Mouse (Mus musculus) liver (tissue): ENCODE data around the gene Psd.

Source experiments
- DNase-seq: peaks from one replicate; pipeline ENCODE4 v3.0.0-alpha.2; 2020; ENCODE audit warnings: mixed read lengths

Gene Psd

DNA sequence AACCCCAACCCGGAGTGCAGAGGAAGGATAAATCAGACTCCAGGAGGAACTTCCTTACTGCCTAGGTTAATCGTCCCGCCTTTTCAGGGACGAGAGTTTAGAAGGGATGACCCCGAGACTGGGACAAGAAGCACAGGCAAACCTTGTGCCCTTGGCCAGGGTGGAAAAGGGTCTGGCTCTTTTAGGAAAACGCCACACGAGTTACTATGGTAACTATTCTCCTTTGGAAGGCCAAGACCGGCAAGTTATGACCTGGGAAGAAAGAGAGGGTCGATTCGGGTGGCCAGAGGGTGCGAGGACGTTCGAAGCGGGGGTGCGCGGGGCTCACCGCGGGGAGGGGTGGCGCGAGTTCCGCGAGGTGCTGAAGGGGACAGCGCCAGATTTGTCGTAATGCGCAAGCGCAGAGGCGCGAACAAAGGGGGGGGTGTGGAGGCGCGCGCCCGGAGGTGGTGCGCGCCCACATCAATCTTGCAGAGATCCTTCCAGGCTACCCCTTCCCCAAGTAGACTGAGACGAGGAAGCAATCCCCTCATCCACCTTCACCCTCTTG is at the start of gene Psd:
Psd (minus strand) TSS at position 401 of the 550 bp plus-strand sequence.
- peak; percentile 66 for DNase-seq

DNA sequence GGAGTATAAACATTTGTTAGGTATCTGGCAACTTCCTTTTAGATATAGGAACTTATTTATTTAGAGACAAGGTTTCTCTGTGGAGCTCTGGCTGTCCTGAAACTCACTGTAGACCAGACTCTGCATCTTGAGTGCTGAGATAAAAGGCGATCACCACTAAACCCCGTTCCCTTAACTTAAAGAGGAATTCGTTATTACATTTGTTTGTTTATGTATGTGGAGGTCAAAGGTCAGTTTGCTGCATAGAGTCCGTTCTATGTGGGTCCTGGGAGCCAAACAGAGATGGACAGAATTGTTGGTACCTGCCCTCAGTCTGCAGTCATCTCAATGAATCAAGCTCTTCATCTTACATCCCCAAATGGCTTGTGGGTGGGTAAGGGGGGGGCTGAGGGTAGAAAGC is 48.9 kb upstream of the Psd start:
- DNase-seq: no peak

DNA sequence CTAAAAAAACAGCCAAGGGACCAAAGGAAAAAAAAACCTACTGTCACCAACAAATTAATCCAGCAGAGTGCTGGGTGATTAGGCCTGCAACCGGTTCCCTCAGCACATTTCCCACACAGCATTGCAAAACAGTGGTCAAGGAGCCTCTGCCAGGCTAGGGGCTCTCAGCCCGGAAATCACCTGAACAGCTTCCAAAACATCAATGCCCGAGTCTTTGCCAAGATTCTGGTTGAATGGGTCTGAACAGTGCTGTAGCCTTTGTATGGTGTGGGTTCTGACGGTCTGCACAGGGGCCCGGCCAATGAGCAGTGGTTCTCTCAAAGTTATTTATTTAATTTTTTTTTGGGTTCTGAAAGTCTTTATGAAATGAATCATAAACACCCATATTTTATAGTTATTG is 48.5 kb upstream of the Psd start:
- DNase-seq: no peak

DNA sequence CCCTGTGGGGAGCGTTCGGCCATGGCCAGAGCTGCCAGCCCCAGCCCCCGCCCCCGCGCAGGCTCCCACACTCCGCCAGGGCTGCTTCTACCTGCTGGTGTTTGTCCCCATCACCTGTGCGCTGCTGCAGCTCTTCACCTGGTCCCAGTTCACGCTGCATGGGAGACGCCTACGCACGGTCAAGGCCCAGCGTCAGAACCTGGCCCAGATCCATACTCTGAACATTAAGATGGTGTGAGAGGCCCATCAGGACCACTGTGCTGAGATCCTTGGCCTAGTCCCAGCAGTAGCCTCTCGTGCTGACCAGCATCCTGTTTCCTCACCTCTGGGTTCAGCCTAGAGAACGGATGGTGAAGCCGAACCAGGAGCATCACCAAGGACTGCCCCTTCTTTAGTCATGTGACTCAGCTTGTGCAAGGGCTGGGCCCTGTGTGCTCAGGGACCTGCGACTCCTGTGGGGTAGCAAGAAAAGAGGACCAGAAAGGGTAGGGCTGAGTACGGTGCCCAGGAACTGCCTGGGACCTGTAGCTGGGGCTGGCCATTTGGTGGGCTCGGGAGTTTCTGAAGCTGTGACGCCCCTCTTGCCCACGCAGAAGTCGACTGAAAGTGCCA is 47.6 kb upstream of the Psd start:
- peak; percentile 30 for DNase-seq

DNA sequence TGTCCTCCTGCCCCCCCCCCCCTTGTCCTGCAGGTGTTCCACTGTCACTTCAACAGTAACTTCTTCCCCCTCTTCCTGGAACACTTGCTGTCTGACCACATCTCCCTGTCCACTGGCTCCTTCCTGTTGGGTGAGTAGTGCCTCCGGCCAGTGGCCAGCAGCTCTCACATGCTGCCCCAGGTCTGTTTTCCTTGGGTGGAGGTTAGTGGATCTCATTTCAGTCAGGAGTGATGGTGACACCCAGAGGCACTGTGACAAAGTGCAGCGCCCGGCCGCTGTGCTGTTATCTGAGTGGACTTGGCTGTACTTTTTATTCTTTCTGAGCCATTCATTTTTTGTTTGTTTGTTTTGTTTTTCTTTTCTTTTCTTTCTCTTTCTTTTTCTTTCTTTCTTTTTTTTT is 42.2 kb upstream of the Psd start:
- DNase-seq: peak; percentile 54

DNA sequence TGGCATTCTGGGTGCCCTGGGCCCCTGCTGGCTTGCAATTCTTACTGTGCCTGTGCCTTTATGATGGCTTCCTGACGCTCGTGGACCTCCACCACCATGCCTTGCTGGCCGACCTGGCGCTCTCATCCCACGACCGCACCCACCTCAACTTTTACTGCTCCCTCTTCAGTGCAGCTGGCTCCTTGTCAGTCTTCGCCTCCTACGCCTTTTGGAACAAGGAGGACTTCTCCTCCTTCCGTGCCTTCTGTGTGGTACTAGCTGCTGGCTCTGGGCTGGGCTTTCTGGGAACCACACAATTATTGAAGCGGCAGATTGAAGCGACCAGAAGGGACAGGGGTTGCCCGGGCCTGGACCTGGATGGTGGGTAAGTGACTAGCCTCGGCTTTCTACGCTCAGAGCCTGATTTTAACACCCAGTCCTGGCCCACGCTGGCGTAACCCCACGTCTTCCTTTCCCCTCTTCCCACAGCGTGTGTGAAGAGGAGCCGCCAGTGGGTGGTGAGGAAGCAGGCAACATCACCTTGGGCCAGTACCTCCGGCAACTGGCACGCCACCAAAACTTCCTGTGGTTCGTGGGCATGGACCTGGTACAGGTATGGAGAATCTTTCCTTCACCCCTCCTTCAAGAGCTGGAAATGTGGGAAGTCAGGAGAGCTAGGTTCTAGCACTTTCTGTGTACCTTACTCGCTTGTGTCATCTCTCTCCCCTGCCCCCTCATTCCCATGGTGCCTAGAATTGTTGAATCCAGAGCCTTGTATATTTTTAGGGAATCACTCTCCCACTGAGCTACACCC is 41.0 kb upstream of the Psd start:
- DNase-seq: no peak

DNA sequence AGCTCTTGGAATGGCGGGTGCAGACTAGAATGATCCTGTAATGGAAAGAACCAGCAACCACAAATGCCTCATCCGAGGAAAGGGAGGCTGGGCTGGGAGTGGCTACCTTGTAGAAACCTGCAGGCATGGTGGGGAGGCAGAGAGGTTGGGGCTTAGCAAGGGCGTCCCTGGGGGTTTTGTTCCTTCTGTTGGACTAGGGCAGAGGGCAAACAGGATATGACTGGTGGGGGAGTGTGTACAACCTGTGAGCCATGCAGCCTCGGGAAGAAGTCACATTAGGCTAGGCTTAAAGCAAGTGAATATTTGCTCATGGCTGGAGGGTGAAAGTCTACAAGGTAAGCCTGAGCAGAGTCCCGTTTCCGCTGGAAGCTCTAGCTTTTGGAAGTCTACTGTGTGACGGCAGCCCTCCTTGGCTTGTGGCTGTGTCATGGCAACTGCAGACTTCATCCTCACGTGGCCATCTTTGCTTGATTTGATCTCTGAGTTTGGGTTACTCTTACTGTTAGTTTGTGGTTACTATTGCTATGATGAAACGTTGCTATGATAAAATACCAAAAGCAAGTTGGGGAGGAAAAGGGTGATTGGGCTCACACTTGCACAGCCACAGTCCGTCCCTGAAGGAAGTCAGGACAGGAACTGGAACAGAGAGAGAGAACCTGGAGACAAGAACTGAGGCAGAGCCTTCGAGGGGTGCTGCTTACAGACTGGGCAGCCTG is 36.5 kb upstream of the Psd start:
- no peak for DNase-seq

DNA sequence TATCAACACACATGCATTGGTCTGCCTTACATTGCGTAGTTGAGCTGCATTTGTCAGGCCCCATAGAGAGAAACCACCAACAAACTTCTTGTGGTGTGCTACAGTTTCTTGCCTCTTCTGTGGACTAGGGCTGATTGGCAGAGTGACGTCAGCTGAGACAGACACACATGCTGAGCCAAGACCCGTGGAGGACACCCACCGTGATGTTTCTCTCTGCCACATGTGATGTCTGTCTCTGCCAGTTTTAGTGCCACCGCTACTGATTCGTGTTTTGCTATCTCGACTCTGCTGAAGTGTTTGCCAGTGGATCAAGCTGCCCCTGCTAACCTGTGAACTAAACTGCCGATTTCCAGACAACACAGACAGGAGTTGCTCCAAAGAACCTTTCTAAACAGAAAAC is 35.1 kb upstream of the Psd start:
- DNase-seq: no peak

DNA sequence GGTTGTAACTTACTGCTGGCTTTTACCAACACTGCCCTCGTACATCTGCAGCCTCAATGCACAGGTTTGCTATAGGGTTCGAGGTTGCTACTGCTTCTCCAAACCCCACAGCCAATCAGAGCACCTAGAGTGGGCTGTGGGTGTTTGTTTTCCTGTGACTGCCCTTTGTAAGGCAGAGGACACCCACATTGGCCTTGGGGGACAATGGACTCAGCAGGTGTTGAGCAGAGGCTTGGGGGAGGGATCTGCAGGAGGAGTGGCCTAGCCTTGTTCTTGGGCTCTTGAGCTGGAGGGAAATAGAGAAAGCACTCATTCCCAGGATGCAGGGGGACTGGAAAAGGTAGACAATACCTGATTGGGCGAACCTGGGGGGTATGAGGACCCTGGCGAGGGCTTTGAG is 31.4 kb upstream of the Psd start:
- no peak for DNase-seq

DNA sequence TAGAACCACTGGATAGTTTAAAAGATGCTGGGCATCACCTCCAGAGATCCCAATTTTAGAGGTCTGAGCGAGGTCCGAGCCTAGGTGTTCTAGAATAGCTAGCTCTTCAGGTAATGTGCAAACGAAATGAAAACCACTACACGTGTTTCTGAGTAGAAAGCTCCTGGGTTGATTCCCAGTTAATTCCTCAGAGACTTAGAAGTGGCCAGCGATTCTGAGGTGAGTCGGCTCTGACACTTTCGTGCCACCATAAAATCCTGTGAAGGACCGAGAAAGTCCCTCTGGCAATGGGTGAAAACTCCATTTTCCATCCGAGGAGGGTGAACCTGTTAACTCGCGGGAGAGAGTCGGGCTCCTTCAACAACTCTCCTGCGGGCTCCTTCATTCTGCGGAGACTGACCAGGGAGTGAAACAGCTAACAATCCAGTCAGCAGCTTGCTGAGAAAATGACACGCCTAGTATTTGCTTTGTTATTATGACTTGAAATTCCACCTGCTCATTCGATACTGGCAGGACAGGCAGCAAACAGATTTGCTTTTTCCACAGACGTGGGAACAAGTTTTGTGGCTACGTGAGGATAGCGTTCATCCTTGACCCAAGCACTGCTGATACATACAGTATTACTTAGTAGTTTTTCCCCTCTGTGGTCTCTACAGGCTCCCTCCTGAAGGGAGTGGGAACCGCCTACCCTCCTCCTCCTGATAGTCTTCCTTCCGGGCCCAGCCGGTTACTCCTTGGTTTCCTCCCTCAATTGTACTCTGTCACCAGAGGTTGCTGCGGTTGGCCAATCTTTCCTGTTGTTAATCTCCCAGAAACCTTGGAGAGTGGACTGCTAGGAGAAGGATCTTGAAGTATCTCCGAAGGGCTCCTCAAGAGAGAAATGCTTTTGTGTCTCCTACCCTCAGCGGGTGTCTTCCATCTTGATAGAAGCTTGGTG is 30.7 kb upstream of the Psd start:
- DNase-seq: peak; percentile 52

DNA sequence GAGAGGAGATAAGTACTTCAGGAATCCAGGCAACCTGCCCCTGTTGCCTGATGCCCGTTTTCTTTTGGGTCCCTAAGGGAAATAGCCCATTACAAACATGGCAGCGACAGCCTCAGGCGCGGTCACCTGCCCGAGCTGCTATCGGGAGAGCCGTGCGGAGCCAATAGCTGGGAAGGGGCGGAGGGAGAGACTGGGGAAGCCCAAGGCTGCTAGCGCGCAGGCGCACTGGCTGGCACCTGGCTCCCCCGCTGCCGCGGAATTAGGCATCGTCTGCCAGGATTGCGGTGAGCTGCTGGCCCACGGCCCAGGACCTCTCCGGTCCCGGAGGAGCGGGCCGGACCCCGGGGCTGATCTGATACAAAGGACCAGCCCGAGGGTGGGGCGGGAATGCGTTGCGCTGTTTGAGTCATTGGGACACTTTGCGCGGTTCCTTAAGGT is 29.8 kb upstream of the Psd start:
- DNase-seq: peak; percentile 94

DNA sequence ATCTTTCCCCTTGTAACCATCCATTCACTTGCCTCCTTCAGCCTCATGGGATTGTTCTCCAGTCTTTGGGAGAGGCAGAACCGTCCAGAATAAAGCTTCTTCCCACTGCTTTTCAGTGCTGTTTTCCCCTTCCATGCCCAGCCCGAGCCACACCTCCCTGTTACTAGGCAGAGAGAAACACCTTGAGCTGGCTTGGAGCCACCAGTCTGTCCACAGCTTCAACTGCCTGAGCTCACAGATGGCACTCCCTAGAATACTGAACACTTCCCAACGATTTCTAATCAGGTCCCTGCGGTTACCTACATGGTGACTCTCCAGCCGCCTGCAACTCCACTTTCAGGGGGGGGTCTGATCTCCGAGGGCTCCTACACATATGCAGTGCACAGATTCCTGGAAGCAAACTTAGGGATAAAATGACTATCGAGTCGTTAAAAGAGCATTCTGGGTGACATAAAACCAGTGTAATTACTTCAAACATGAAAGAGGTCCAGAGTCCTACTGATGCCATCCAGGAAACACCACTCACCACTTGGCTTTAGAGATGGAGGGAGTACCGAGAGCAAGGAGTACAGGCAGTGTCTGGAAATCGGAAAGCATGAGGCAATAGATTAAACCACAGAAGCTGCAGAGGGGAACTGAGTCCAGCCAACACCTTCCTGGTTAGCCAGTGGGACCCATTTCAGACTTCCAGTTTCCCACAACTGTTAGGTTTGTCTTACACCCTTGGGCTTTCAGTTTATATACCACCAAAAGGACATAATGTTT is 23.4 kb upstream of the Psd start, which contains the start of gene 2310034G01Rik:
2310034G01Rik (minus strand) TSS at position 135 of the 765 bp plus-strand sequence.
- DNase-seq: no peak

DNA sequence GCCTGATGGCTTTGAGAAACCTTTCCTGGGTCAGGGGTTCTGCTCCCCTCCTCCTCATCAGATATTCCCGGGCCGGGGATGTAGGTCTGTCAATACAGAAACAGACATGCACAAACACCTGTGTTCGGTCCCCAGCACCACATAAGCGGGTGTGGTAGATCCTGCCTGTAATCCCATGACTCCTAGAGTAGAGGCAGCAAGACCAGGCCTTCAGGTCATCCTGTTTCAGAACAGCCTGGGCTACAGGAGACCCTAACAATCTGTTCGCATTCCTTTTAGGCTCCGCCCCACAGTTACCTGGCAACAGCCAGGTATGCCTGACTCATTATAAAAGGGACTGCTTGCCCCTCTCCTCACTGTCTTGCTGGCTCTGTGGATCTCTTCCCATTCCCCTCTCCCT is 22.6 kb upstream of the Psd start:
- DNase-seq: no peak

DNA sequence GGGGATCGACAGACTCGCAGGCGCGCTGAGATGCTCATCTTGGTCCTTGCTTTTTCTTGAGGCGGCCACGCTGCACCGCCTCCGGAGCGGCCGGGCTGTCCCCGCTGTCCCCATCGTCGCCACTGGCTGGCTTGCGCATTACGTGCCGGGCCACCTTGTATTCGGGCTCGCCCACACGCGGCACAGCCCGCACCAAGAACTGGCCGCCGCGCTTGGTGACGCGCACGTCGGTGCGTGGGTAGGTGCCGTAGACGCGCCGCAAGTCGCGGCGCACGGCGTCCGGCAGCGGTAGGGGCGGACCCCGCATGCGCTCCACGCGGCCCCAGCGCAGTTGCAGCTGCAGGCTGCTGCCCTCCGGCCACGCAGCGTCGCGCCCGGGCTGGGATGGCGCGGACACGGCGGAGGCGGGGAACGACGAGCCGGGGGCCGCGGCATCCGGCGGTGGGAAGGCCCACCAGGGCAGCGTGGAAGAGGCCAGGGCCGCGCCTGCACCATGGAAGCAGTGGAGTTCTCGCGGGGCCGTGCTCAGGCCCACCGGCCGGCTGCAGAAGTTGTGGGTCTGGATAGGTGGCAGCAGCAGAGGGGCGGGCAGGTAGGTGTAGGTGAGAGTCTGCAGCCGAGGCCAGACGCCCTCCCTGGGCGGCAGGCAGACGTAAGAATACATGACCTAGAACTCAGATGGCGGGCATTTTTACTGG is 22.0 kb upstream of the Psd start:
- DNase-seq: peak; percentile 66

DNA sequence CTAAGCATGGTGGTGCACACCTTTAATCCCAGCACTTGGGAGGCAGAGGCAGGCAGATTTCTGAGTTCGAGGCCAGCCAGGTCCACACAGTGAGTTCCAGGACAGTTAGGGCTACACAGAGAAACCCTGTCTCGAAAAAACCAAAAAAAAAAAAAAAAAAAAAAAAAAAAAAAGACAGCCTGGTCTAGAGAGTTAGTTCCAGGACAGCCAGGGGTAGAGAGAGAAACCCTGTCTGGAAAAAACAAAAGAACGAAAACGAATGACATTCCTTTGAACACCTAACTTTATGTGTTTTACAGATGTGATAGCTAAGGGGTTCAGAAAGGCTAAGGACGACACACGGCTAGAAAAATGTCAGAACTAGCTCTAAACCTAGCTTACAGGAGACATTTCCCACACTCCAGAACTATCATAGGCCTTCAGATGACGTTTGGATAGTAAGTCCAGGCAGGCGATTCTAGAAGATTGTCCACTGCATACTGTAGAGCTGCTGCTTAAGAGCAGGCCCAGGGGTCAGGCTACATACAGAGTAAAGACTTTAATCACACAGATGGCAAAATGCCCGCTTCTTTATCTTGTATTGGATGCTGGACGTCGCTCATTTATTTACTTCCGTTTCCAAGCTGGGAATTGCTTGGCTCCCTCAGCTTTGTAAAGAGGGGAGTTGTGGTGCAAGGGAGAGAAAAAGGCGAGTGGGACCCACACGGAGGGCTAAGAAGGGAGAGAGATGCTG is 21.1 kb upstream of the Psd start:
- no peak for DNase-seq

DNA sequence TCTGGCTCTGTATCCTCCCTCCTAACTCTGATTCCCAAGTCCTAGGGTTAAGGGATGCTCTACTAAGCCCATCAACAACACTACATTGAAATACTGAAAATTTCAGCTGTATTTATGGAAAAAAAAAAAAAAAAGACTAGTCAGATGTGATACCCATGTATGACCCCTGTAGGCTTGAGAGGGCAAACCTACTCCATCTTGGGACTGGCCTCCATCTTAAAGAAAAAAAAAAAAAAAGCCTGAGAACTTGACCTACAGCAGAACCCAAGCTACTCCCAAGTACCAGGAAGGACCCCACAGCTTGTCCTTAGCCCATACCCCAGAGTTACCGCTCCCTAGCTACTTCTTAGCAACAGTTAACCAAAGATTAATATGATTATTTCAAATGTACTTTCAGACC is 20.2 kb upstream of the Psd start:
- DNase-seq: no peak

DNA sequence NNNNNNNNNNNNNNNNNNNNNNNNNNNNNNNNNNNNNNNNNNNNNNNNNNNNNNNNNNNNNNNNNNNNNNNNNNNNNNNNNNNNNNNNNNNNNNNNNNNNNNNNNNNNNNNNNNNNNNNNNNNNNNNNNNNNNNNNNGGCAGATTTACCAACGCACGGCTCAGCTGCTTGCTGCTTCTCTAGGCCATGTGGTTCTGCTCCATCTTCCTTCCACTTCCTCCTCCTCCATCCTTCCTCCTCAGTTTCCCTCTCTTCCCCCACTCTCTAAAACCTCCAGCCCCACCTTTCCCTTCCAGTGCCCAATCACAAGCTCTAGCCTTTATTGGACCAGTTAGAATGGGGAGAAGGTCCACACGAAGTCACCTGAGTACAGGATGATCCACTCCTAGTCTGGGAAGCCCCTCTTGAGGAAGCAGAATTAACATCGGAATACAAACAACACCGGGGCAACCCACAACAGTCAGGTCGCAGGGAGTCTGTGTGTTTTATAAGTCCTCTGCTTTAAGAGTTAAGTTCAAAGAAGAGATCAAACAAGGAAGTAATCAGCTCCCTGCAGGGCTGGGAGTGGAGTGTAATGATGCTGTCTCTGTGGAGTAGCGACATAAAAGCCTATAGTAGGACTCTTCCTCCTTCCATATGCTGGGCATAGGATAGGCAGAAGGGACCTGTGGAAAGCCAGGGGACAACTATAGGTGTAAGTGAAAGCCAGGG is 17.9 kb upstream of the Psd start:
- DNase-seq: no peak

DNA sequence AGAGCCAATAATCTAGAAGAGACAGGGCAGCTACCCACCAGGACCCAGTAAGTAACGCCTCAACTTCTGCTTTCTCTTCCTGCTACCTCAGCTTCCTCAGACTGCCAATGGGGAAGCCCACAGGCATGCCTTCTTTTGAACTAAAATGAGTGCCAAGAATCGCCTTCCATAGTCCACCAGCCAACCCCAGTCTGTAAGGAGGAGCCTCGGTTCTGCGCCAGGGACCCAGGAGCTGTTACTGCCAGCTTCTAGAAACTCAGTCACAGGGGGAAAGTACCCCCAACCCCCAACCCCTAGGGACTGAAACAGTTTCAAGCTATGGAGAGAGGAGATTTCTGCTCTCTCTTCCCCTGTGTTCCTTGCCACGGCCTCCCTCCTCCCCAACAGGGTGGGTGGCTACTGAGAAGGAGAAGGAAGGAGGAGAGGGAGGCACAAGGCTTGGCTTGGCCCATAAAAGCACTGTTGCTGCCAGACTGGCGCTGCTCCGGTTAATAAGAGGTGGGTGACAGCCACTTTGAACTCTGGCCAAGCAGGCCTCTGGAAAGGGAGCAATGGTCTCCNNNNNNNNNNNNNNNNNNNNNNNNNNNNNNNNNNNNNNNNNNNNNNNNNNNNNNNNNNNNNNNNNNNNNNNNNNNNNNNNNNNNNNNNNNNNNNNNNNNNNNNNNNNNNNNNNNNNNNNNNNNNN is 12.5 kb upstream of the Psd start:
- DNase-seq: peak; percentile 42

DNA sequence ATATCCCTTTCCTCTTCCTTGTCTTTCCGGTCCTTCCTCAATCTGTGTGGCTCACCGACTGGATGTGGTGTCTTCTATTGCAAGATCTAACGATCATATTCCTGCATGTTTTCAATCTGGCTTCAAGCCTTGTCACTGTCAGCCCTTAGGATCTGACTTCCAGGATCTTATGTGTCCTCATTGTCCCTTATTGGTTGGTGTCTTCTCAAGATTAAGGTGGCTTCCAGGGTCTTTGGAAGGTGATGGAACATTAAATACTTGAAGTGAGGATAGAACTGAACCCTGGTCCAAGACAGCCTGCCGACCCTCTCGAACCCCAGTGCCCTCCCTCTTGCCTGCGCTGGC is 12.0 kb upstream of the Psd start:
- no peak for DNase-seq
